Mouse (Mus musculus) neural tube, embryonic 14.5 days (tissue): ENCODE results near the gene Palld. TPM values are rescaled to one million over a fixed set of nuclear protein-coding genes. Genes with fewer than 3 reads are reported as not detected.
A peak's percentile ranks its signal among the peaks of the same experiment; 100 is the strongest.

Experiments used
- ATAC-seq: fragments of 200-750 bp; cut with Nextera tagmentation; 2 replicates; pipeline ENCODE4 v1.8.0; 2017; ENCODE audit warnings: low read depth, mild to moderate bottlenecking, moderate TSS enrichment, moderate library complexity
- H3K27ac ChIP-seq: fragments of 300-500 bp; sonication (generic); 2 replicates; pipeline ENCODE4 v1.5.1; 2014; ENCODE audit warnings: low read depth, mild to moderate bottlenecking, control low read depth, low read length, moderate library complexity, mixed read lengths
- H3K27me3 ChIP-seq: fragments of 300-500 bp; sonication (generic); 2 replicates; pipeline ENCODE4 v1.6.1; 2014; ENCODE audit warnings: low read length; ENCODE audit not compliant: control insufficient read depth, insufficient read depth
- H3K36me3 ChIP-seq: fragments of 300-500 bp; sonication (generic); 2 replicates; pipeline ENCODE4 v1.6.1; 2014; ENCODE audit warnings: low read length, mixed read lengths; ENCODE audit not compliant: control insufficient read depth, insufficient read depth
- H3K4me1 ChIP-seq: fragments of 300-500 bp; sonication (generic); 2 replicates; pipeline ENCODE4 v1.6.1; 2014; ENCODE audit warnings: low read length; ENCODE audit not compliant: control insufficient read depth, insufficient read depth
- H3K4me2 ChIP-seq: fragments of 300-500 bp; sonication (generic); 2 replicates; pipeline ENCODE4 v1.6.1; 2014; ENCODE audit warnings: mild to moderate bottlenecking, low read depth, low read length, control low read depth
- H3K4me3 ChIP-seq: fragments of 300-500 bp; sonication (generic); 2 replicates; pipeline ENCODE4 v1.5.1; 2014; ENCODE audit warnings: low read depth, low read length, control low read depth, mixed read lengths
- H3K9ac ChIP-seq: fragments of 300-500 bp; sonication (generic); replicated peaks from 2 replicates; pipeline ENCODE4 v1.6.1; 2014; ENCODE audit warnings: low read depth, mild to moderate bottlenecking, control low read depth, low read length, mixed read lengths
- H3K9me3 ChIP-seq: fragments of 300-500 bp; sonication (generic); 2 replicates; pipeline ENCODE4 v1.6.1; 2016; ENCODE audit warnings: low read length; ENCODE audit not compliant: control insufficient read depth
- whole genome bisulfite sequencing: fragments of 180-500 bp; shearing (Covaris S2); extraction: QIAGEN DNeasy Blood & Tissue Kit; methylation state at CpG from one replicate; pipeline ENCODE4 v1.1.7; 2014; 5-methylcytosine and 5-hydroxymethylcytosine counted together
- polyA plus RNA-seq: library from polyadenylated mRNA; unstranded; fragments of >200 nt; fragmentation: Nextera tagmentation; extraction: Ambion mirVana; gene quantifications from 2 replicates; pipeline ENCODE4 v1.2.1, GENCODE M21; 2014

Palld gene
- polyA plus RNA-seq, result 11.1 and 17.3 TPM in 2 replicates

DNA sequence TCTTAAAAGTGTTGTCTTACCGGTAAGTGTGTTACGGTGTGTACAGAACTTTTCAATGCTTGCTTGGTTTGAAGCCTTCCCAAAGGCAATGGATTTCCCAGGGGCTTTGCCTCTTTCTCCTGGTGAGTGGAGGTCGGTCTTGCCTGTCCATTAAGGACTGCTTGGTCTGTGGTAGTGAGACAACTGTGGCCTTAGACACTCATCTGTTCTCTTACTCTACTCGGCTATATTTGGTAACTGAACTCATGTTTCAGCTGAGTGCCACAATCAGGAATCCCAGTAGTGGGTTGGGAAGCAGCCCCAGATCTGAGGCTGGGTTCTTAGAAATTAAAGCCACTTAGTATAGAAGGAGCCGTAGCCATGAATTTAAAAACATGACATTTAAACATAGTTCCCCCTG, at the start of gene Palld:
Gene Palld (minus strand): TSS at position 170 of the 400 bp plus-strand sequence.
- ATAC-seq, result no peak
- no peak within 1 kb of the TSS for H3K4me3 ChIP-seq
- H3K9me3 ChIP-seq, result no peaks in the 10 kb centered on the region
- H3K4me1 ChIP-seq, result no peaks in the 10 kb centered on the region
- H3K4me2 ChIP-seq, result no peak within 1 kb of the TSS
- WGBS, result 85% methylated on average over 5 of the region's 5 CpGs
- no peak within 1 kb of the TSS for H3K9ac ChIP-seq
- no peaks in the 10 kb centered on the region for H3K27me3 ChIP-seq
- no peaks in the 10 kb centered on the region for H3K36me3 ChIP-seq
- no peak within 1 kb of the TSS for H3K27ac ChIP-seq

DNA sequence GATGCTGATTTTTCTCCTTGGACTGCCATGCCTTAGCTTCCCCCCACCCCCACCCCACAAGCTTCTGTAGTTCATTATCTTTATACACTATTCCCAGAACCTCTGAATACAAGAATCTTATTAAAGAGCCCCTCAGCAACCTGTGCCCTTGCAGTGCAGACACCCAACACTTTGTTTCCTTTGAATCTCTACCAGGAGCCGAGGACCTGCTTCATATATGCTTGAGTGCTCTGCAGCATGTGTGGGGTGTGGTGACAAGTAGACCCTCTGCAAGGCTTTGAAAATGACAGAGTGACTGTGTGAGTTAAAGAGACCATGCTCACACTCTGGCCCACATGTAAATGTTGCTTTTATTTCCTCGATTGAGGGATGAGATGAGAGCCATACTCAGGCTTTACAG, 35.1 kb upstream of the Palld start:
- no peak for ATAC-seq
- Histone ChIP-seq H3K27ac (no peak overlapping the region), H3K27me3 (no peaks in the 10 kb centered on the region), H3K36me3 (no peaks in the 10 kb centered on the region), H3K9me3 (no peaks in the 10 kb centered on the region), H3K9ac (no peak overlapping the region), H3K4me1 (no peaks in the 10 kb centered on the region), H3K4me3 (no peak overlapping the region), H3K4me2 (no peak overlapping the region)
- WGBS, result 82% methylated on average over 2 of the region's 2 CpGs

DNA sequence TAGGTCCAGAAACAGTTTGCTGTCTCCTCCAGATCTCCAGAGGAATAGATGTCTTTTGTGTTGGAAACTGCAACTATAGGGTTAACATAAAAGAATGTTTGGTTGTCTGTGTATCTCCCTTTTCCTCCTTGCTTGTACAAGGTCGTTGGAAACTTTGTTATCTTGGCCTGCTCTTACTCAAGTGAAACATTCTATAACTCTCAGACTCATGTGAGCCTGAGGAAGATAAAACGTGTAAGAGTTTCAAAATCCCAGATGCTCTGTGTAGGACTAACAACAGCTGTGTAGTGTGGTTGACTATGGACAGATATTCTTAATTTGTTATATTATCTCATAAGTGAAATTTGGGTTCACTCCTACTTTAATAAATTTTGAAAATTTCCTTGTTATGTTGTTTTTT, 30.8 kb upstream of the Palld start:
- WGBS, result 47% methylated on average over 2 of the region's 2 CpGs
- Histone ChIP-seq H3K36me3 (no peaks in the 10 kb centered on the region), H3K9me3 (no peaks in the 10 kb centered on the region), H3K27me3 (no peaks in the 10 kb centered on the region), H3K9ac (no peak overlapping the region), H3K4me3 (no peak overlapping the region), H3K27ac (no peak overlapping the region), H3K4me2 (no peak overlapping the region), H3K4me1 (no peaks in the 10 kb centered on the region)
- ATAC-seq, result no peak

- H3K36me3 ChIP-seq, result no peaks in the 10 kb centered on the region
- WGBS, result 15% methylated on average over 22 of the region's 22 CpGs
Measured at GRCm38 (mm10) chr8:61927777-61928494, 25.4 kb upstream of the Palld start, which contains the start of gene Ddx60. Gene Ddx60 (plus strand): TSS chr8:61928087.

DNA sequence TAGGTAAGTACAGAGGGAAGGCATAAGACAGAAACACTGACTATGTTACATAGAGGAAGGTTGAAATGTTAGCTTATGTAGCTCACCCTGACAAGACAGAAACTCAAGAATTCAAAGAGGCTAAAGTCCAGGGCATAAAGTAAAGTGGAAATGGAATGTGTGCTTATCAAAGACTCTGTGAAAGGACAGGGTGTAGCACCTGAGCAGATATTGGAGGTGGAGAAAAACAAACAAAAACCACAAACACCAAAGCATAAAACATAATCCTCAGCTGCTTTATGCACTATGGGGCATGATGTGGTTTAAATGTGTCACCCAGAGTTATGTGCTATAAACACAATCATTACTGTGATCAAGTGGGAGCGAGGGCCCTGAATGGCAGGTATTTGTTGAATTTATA, 22.0 kb upstream of the Palld start:
- no peak overlapping the region for H3K4me2 ChIP-seq
- no peaks in the 10 kb centered on the region for H3K36me3 ChIP-seq
- 77% methylated on average over 1 of the region's 1 CpGs for WGBS
- H3K4me3 ChIP-seq, result no peak overlapping the region
- no peak overlapping the region for H3K27ac ChIP-seq
- no peaks in the 10 kb centered on the region for H3K9me3 ChIP-seq
- ATAC-seq, result no peak
- H3K27me3 ChIP-seq, result no peaks in the 10 kb centered on the region
- no peaks in the 10 kb centered on the region for H3K4me1 ChIP-seq
- H3K9ac ChIP-seq, result no peak overlapping the region

More at GRCm38 (mm10) chr8:61927777-61928494, 25.4 kb upstream of the Palld start, which contains the start of gene Ddx60:
- Histone ChIP-seq H3K27ac (no peak within 1 kb of the TSS), H3K9ac (peak within 1 kb of the TSS; percentile 37; the same call in 1 of the 2 replicates), H3K4me3 (peak within 1 kb of the TSS; percentile 27), H3K27me3 (no peaks in the 10 kb centered on the region), H3K4me1 (no peaks in the 10 kb centered on the region), H3K4me2 (peak within 1 kb of the TSS; percentile 70), H3K9me3 (no peaks in the 10 kb centered on the region)
- peak; percentile 65; the same call in 1 of the 2 replicates for ATAC-seq

DNA sequence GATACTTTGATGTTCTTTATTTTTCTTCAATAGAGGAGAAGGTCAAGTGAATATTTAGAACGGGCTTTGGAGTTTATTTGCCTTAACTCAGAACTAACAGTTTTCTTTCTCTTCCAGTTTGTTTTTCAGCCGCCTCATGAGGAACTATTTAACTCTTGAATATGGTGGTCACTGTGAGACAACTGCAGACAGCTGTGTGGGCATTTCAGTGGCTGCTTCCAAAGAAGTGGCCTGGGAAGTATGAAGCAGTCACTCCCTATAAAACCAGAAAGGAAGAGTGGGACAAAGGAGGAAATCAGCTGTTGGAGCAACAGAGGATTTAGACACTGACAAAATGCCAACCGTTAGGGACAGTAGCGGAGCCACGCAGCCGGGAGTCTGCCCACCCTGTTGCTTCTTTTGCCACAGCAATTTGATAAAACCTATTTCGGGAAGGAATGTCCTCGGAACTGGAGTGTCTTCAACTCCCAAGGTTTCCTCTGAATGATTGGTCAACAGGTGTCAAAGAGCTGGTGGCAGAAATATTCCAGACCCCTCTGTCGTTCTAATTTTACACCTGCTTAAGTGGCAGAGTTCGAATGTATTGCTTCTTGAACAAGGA, 19.1 kb upstream of the Palld start:
- no peak overlapping the region for H3K27ac ChIP-seq
- no peaks in the 10 kb centered on the region for H3K4me1 ChIP-seq
- H3K9me3 ChIP-seq, result no peaks in the 10 kb centered on the region
- H3K4me2 ChIP-seq, result no peak overlapping the region
- ATAC-seq, result no peak
- WGBS, result 85% methylated on average over 10 of the region's 10 CpGs
- H3K36me3 ChIP-seq, result no peaks in the 10 kb centered on the region
- H3K27me3 ChIP-seq, result no peaks in the 10 kb centered on the region
- H3K4me3 ChIP-seq, result no peak overlapping the region
- no peak overlapping the region for H3K9ac ChIP-seq

DNA sequence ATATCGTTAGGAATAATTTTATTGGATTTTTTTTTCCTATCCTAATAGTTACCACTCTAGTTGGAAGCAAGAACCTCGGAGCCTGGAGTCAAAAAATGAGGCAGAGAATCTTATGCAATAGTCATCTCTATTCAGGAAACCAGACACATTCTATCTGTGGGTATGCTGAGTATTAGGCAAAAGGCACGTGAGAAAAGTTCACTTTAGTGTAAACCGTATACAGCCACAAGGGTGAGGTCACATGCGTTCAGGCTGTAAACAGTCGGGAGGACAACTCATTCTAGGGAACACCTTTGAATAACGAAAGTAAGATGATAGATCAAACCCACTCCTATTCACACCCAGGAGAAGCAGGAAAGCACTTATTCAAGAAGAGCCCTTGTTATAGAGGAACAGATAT, 17.9 kb upstream of the Palld start:
- WGBS, result 83% methylated on average over 7 of the region's 7 CpGs
- no peaks in the 10 kb centered on the region for H3K4me1 ChIP-seq
- H3K36me3 ChIP-seq, result no peaks in the 10 kb centered on the region
- H3K27ac ChIP-seq, result no peak overlapping the region
- H3K4me3 ChIP-seq, result no peak overlapping the region
- H3K9ac ChIP-seq, result no peak overlapping the region
- H3K27me3 ChIP-seq, result no peaks in the 10 kb centered on the region
- no peaks in the 10 kb centered on the region for H3K9me3 ChIP-seq
- no peak overlapping the region for H3K4me2 ChIP-seq
- no peak for ATAC-seq

GRCm38 (mm10) chr8:61919145-61919788, 16.8 kb upstream of the Palld start:
- H3K4me3 ChIP-seq, result no peak overlapping the region
- no peaks in the 10 kb centered on the region for H3K9me3 ChIP-seq
- H3K27ac ChIP-seq, result no peak overlapping the region
- H3K4me1 ChIP-seq, result no peaks in the 10 kb centered on the region
- no peaks in the 10 kb centered on the region for H3K27me3 ChIP-seq
- no peaks in the 10 kb centered on the region for H3K36me3 ChIP-seq
- ATAC-seq, result no peak
- H3K4me2 ChIP-seq, result no peak overlapping the region
- H3K9ac ChIP-seq, result no peak overlapping the region
- WGBS, result 81% methylated on average over 2 of the region's 2 CpGs

DNA sequence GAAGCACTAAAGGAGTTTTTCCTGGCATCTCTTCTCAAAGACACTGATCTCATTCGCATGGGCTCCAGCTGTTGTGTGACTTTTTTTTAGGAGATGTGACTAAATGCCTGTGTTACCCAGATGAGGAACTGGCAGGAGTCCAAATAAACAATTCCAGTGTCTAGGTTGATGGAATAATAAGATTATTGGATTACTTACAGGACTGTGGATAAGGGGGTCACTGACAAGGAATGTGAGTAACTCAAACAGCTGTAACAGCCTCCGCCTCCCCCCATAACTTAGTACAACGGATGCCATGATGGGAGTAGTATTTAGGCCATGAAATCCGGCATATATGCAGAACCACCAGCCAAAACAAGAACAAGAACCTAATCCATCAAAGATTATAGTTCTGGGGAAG, 14.8 kb upstream of the Palld start:
- 87% methylated on average over 4 of the region's 4 CpGs for WGBS
- Histone ChIP-seq H3K27me3 (no peaks in the 10 kb centered on the region), H3K36me3 (no peaks in the 10 kb centered on the region), H3K9ac (no peak overlapping the region), H3K4me1 (no peaks in the 10 kb centered on the region), H3K9me3 (no peaks in the 10 kb centered on the region), H3K4me3 (no peak overlapping the region), H3K4me2 (no peak overlapping the region), H3K27ac (no peak overlapping the region)
- ATAC-seq, result no peak
